Mouse (Mus musculus) testis, adult 2 months (tissue): Measurements from ENCODE around the gene Cabp7. TPM values are rescaled to one million over a fixed set of nuclear protein-coding genes. Genes with fewer than 3 reads are reported as not detected.

Experiments used
- H3K27ac ChIP-seq: fragments of 200-500 bp; 2 replicates; pipeline ENCODE4 v1.5.1; 2012; ENCODE audit warnings: low read depth, low read length; ENCODE audit not compliant: control insufficient read depth, insufficient read depth
- H3K27me3 ChIP-seq: fragments of 200-500 bp; 2 replicates; pipeline ENCODE4 v1.6.1; 2012; ENCODE audit warnings: mild to moderate bottlenecking, low read length, moderate library complexity; ENCODE audit not compliant: control insufficient read depth, insufficient read depth
- H3K36me3 ChIP-seq: fragments of 200-500 bp; 2 replicates; pipeline ENCODE4 v1.6.1; 2012; ENCODE audit warnings: mild to moderate bottlenecking, low read length; ENCODE audit not compliant: control insufficient read depth, insufficient read depth
- H3K4me1 ChIP-seq: fragments of 200-500 bp; 2 replicates; pipeline ENCODE4 v1.6.1; 2012; ENCODE audit warnings: low read length; ENCODE audit not compliant: control insufficient read depth, insufficient read depth
- H3K4me3 ChIP-seq: fragments of 200-500 bp; 2 replicates; pipeline ENCODE4 v1.5.1; 2012; ENCODE audit warnings: low read depth, mild to moderate bottlenecking, low read length, moderate library complexity, mixed read lengths; ENCODE audit not compliant: control insufficient read depth
- CTCF ChIP-seq: fragments of 200-500 bp; IDR thresholded peaks from 2 replicates; pipeline ENCODE4 v1.5.1; 2012; ENCODE audit warnings: low read depth, mild to moderate bottlenecking, inconsistent platforms, low read length, moderate library complexity; ENCODE audit not compliant: control insufficient read depth, insufficient read depth, insufficient replicate concordance
- POLR2A ChIP-seq: fragments of 200-500 bp; IDR thresholded peaks from 2 replicates; pipeline ENCODE4 v1.6.1; 2012; ENCODE audit warnings: low read depth, mild to moderate bottlenecking, inconsistent platforms, low read length, moderate library complexity; ENCODE audit not compliant: control insufficient read depth
- polyA plus RNA-seq: library from polyadenylated mRNA; depleted of rRNA; stranded (reverse); fragments of >200 nt; gene quantifications from 2 replicates; pipeline ENCODE4 v1.2.3, GENCODE M21; 2012

Cabp7 gene
- polyA plus RNA-seq, 1 experiment = 0.07 TPM

DNA sequence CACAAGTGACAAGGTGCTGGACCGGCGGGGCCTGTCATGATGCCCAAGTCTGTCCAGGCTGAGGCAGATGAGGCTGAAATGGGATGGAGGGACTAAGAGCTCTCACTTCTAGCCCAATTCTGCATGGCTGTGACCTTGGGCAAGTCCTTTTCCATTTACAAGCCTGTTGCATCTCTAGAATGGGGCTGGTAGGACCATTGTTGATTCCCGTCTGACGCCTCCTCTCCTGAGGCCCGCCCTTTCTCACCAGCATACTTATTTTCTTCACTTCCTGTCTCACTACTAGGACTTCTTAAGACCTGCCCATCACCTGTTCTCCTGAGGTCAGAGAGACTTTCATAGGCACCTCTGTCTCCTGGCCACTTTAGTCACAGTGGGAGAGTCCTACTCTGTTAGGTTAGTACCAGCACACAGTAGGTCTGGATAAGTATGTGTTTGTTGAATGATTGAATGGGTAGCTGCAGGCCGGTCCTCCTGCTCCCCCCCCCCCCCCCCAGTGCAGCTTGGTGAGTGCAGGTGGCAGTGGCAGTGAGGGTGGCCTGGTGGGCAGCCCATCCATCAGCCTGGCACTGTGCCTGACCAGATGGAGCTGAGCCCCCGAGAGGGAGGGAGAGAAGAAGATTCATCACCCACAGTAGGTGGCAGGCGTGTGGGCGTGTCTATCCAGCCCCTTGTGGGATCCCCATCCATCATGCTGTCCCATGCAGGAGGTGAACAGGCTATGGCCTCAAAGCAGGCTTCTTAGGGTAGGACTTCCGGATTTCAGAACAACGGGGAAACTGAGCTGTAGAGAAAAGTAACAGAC lies 10.6 kb upstream of the Cabp7 start:
- Histone ChIP-seq H3K36me3 (no peaks in the 10 kb centered on the region), H3K4me3 (no peak overlapping the region), H3K4me1 (peaks cover 3% of the 10 kb centered on the region; the same call in 1 of the 2 replicates), H3K27me3 (no peaks in the 10 kb centered on the region), H3K27ac (no peak overlapping the region)
- TF ChIP-seq POLR2A = no peak
- TF ChIP-seq CTCF = no peak

GRCm38 (mm10) chr11:4756460-4756859 lies 9.9 kb upstream of the Cabp7 start:
- Histone ChIP-seq H3K27ac (no peak overlapping the region), H3K27me3 (no peaks in the 10 kb centered on the region), H3K4me3 (no peak overlapping the region), H3K36me3 (no peaks in the 10 kb centered on the region), H3K4me1 (peaks cover 3% of the 10 kb centered on the region; the same call in 1 of the 2 replicates)
- TF ChIP-seq CTCF = no peak

- H3K27me3 ChIP-seq = no peaks in the 10 kb centered on the region
These were observed 8.3 kb upstream of the Cabp7 start for GRCm38 (mm10) chr11:4754867-4755266.

GRCm38 (mm10) chr11:4754036-4754435 lies 7.5 kb upstream of the Cabp7 start:
- TF ChIP-seq POLR2A = no peak
- TF ChIP-seq CTCF = no peak
- no peaks in the 10 kb centered on the region for H3K36me3 ChIP-seq
- H3K27ac ChIP-seq = no peak overlapping the region
- no peak overlapping the region for H3K4me3 ChIP-seq
- no peaks in the 10 kb centered on the region for H3K4me1 ChIP-seq
- H3K27me3 ChIP-seq = no peaks in the 10 kb centered on the region

More at GRCm38 (mm10) chr11:4754867-4755266, 8.3 kb upstream of the Cabp7 start:
- no peak for TF ChIP-seq POLR2A
- TF ChIP-seq CTCF = no peak
- Histone ChIP-seq H3K4me3 (no peak overlapping the region), H3K27ac (no peak overlapping the region), H3K4me1 (no peaks in the 10 kb centered on the region), H3K36me3 (no peaks in the 10 kb centered on the region)

GRCm38 (mm10) chr11:4752836-4753235 lies 6.3 kb upstream of the Cabp7 start:
- TF ChIP-seq POLR2A (no peak), CTCF (no peak)
- no peak overlapping the region for H3K4me3 ChIP-seq

GRCm38 (mm10) chr11:4750263-4750662 lies 3.7 kb upstream of the Cabp7 start:
- H3K4me3 ChIP-seq = no peak overlapping the region
- peaks cover 2% of the 10 kb centered on the region; the same call in 1 of the 2 replicates for H3K27me3 ChIP-seq
- TF ChIP-seq CTCF (no peak), POLR2A (no peak)
- H3K4me1 ChIP-seq = peaks cover 16% of the 10 kb centered on the region
- H3K27ac ChIP-seq = no peak overlapping the region
- no peaks in the 10 kb centered on the region for H3K36me3 ChIP-seq

More at GRCm38 (mm10) chr11:4752836-4753235, 6.3 kb upstream of the Cabp7 start:
- Histone ChIP-seq H3K4me1 (peaks cover 1% of the 10 kb centered on the region; the same call in 1 of the 2 replicates), H3K36me3 (no peaks in the 10 kb centered on the region), H3K27me3 (no peaks in the 10 kb centered on the region), H3K27ac (no peak overlapping the region)

DNA sequence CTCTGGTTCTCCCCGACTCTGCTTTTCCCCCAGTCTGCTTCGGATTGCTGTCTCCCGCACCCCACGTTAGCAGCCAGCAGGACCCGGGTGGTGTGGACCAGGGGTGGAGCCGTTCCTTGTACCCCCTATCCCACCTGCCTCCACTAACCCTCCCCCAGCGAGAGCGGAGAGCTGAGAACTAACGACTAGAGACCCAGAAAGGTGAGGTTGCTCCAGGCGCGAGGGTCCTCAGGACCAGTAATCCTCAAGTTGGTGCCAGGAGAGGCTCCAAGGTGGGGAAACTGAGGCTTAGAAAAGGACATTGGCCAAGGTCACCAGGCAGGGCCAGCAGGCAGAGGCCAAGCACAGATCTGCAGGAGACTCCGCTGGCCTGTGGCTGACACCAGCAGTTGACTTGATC lies 707 bp upstream of the Cabp7 start:
- Histone ChIP-seq H3K4me1 (peaks cover 16% of the 10 kb centered on the region), H3K27ac (no peak overlapping the region), H3K4me3 (no peak overlapping the region), H3K36me3 (no peaks in the 10 kb centered on the region), H3K27me3 (peaks cover 2% of the 10 kb centered on the region; the same call in 1 of the 2 replicates)
- TF ChIP-seq POLR2A = no peak
